Comparison of ENCODE assay signal across 13 mouse cellular contexts in genomic region chr9:55525716-55526115, GRCm38 (mm10). TPM values are rescaled to one million over a fixed set of nuclear protein-coding genes. Genes with fewer than 3 reads are reported as not detected.
A peak's percentile ranks its signal among the peaks of the same experiment; 100 is the strongest.
DNase-seq lines count a peak whose midpoint lies in the region; ATAC-seq and TF ChIP-seq lines count a peak whose summit lies in the region.
"Had no signal": no experiment of that assay in that cellular context is flagged by ENCODE, and none has a peak within 500 bp of the region (broad histone marks: within the 10 kb centered on the region; RNA-seq: fewer than 3 reads in every experiment).

No protein-coding gene starts in this region.

- 37% methylated on average over 4 of the region's 4 CpGs for WGBS in liver, embryonic 14.5 days (ENCODE audit: insufficient replicate concordance)
- 28% methylated on average over 4 of the region's 4 CpGs for WGBS in liver, embryonic 11.5 days

- H3K27me3 ChIP-seq in liver, embryonic 14.5 days (ENCODE audit: control insufficient read depth, insufficient read depth, low read length), result no peaks in the 10 kb centered on the region
- H3K27me3 ChIP-seq in liver, embryonic 11.5 days (replicated peaks; ENCODE audit: control insufficient read depth, insufficient read depth, low read length), result no peaks in the 10 kb centered on the region
- peaks cover 13% of the 10 kb centered on the region for H3K27me3 ChIP-seq in C2C12 (ENCODE audit: control insufficient read depth, insufficient read depth, insufficient read length)
- peaks cover 12% of the 10 kb centered on the region for H3K27me3 ChIP-seq in G1E (ENCODE audit: insufficient read depth, low read length)

- no peaks in the 10 kb centered on the region for H3K9me3 ChIP-seq in liver, embryonic 14.5 days (ENCODE audit: control insufficient read depth, low read length)
- H3K9me3 ChIP-seq in liver, embryonic 11.5 days (ENCODE audit: control insufficient read depth, low read length), result no peaks in the 10 kb centered on the region
- H3K9me3 ChIP-seq in G1E (replicated peaks), result no peaks in the 10 kb centered on the region
- H3K9me3 ChIP-seq: heart, embryonic 13.5 days; limb, embryonic 13.5 days had no signal

- H3K4me2 ChIP-seq in liver, embryonic 14.5 days (ENCODE audit: low read depth), result no peak overlapping the region
- H3K4me2 ChIP-seq in liver, embryonic 11.5 days, result no peak overlapping the region
- H3K4me2 ChIP-seq: heart, embryonic 13.5 days; limb, embryonic 13.5 days had no signal

- H3K9ac ChIP-seq in liver, embryonic 14.5 days (replicated peaks), result no peak overlapping the region
- H3K9ac ChIP-seq in liver, embryonic 11.5 days (ENCODE audit: low read depth, low read length), result no peak overlapping the region
- H3K9ac ChIP-seq: heart, embryonic 13.5 days; limb, embryonic 13.5 days had no signal

- no peaks in the 10 kb centered on the region for H3K79me2 ChIP-seq in C2C12 (ENCODE audit: control insufficient read depth, insufficient read depth)

- ATAC-seq in liver, embryonic 14.5 days (ENCODE audit: insufficient read depth), result no peak
- ATAC-seq in liver, embryonic 11.5 days (replicated peaks; ENCODE audit: low FRiP score), result no peak
- no peak for ATAC-seq in G1E (ENCODE audit: extremely low read depth, insufficient number of reproducible peaks, low FRiP score, poor library complexity, severe bottlenecking)
- ATAC-seq in megakaryocyte, adult 5-6 weeks (ENCODE audit: poor library complexity, severe bottlenecking), result peak; percentile 62
- ATAC-seq: forebrain, embryonic 16.5 days; midbrain, embryonic 16.5 days had no signal

- no peaks in the 10 kb centered on the region for H3K36me3 ChIP-seq in liver, embryonic 14.5 days (replicated peaks; ENCODE audit: control insufficient read depth, insufficient read depth, low read depth)
- no peaks in the 10 kb centered on the region for H3K36me3 ChIP-seq in liver, embryonic 11.5 days (ENCODE audit: control insufficient read depth, insufficient read depth, low read length)
- H3K36me3 ChIP-seq in C2C12 (ENCODE audit: control insufficient read depth, insufficient read depth) (no peaks in the 10 kb centered on the region), G1E (replicated peaks) (no peaks in the 10 kb centered on the region)
- H3K36me3 ChIP-seq: heart, embryonic 13.5 days; limb, embryonic 13.5 days had no signal

- no peak for DNase-seq in liver, embryonic 14.5 days (ENCODE audit: low read depth in 3 of 3, low spot score in 3 of 3)
- no peak for DNase-seq in liver, embryonic 11.5 days (ENCODE audit: low spot score)
- no peak for DNase-seq in G1E (ENCODE audit: low spot score)
- no peak for DNase-seq in gastrocnemius, postnatal 4 days (ENCODE audit: low spot score in 2 of 2)
- no peak for DNase-seq in adrenal gland, postnatal 4 days (ENCODE audit: low spot score in 2 of 2)
- DNase-seq: adrenal gland, adult 8-10 months had no signal

- peak; percentile 81 for TF ChIP-seq CTCF in liver, embryonic 14.5 days (IDR thresholded peaks at IDR 0.05; ENCODE audit: low read depth)
- peak; percentile 2 for TF ChIP-seq CTCF in C2C12 (IDR thresholded peaks at IDR 0.05; ENCODE audit: control insufficient read depth, insufficient read depth, insufficient read length)
- peak; percentile 68 for TF ChIP-seq CTCF in G1E (IDR thresholded peaks at IDR 0.05; ENCODE audit: low read depth, low read length)

- H3ac ChIP-seq in C2C12 (ENCODE audit: control insufficient read depth, insufficient read length, low read depth), result no peak overlapping the region

- H3K27ac ChIP-seq in liver, embryonic 14.5 days, result no peak overlapping the region
- no peak overlapping the region for H3K27ac ChIP-seq in liver, embryonic 11.5 days (ENCODE audit: low read depth, low read length)
- H3K27ac ChIP-seq: heart, embryonic 13.5 days; limb, embryonic 13.5 days had no signal

- TF ChIP-seq EP300 in liver, embryonic 14.5 days (IDR thresholded peaks at IDR 0.05; ENCODE audit: low read depth), result no peak

- no peaks in the 10 kb centered on the region for H3K79me3 ChIP-seq in C2C12 (ENCODE audit: low read depth)

- H3K4me3 ChIP-seq in liver, embryonic 14.5 days (ENCODE audit: insufficient read depth in 1 of 2, low read depth in 2 of 2, low read length in 2 of 2), result no peak overlapping the region
- no peak overlapping the region for H3K4me3 ChIP-seq in liver, embryonic 11.5 days (ENCODE audit: low read depth, low read length)
- no peak overlapping the region for H3K4me3 ChIP-seq in C2C12 (ENCODE audit: insufficient read depth, poor library complexity, severe bottlenecking)
- no peak overlapping the region for H3K4me3 ChIP-seq in G1E (ENCODE audit: low read depth, low read length)
- H3K4me3 ChIP-seq: heart, embryonic 13.5 days; limb, embryonic 13.5 days had no signal

- H3K4me1 ChIP-seq in liver, embryonic 14.5 days (replicated peaks; ENCODE audit: control insufficient read depth in 2 of 2, insufficient read depth in 2 of 2, low read length in 1 of 2), result no peaks in the 10 kb centered on the region
- H3K4me1 ChIP-seq in liver, embryonic 11.5 days (replicated peaks; ENCODE audit: control insufficient read depth, insufficient read depth, low read length), result no peaks in the 10 kb centered on the region
- H3K4me1 ChIP-seq in G1E (ENCODE audit: insufficient read depth, low read depth, low read length), result no peaks in the 10 kb centered on the region
- H3K4me1 ChIP-seq: heart, embryonic 13.5 days; limb, embryonic 13.5 days had no signal

TF ChIP-seq in C2C12, 6 proteins besides CTCF, POLR2A, EP300 and RAD21:
- no peak for TF ChIP-seq CEBPB (IDR thresholded peaks at IDR 0.05; ENCODE audit: low read depth)
- TF ChIP-seq MAX (IDR thresholded peaks at IDR 0.05), result no peak
- no peak for TF ChIP-seq MYOG (IDR thresholded peaks at IDR 0.05; ENCODE audit: control insufficient read depth, extremely low read depth, insufficient read length)
- TF ChIP-seq MYOD1 (IDR thresholded peaks at IDR 0.05; ENCODE audit: control insufficient read depth, insufficient read length, low read depth), result no peak
- TF ChIP-seq USF1 (IDR thresholded peaks at IDR 0.05; ENCODE audit: low read depth), result no peak
- TF ChIP-seq FOSL1 (IDR thresholded peaks at IDR 0.05; ENCODE audit: insufficient read depth, low read length, poor library complexity, severe bottlenecking), result no peak

RNA-seq across cellular contexts. Expression of gene Isl2, which starts 12.8 kb away (rescaled TPM):
- 0.16 and 0.19 TPM in 2 replicates for polyA plus RNA-seq in liver, embryonic 14.5 days (2012; rRNA removed)
- 0.10 TPM in 1 of 2 replicates, not detected in the other for polyA plus RNA-seq in liver, embryonic 14.5 days (2014; fragmentation: Nextera tagmentation; extraction: Ambion mirVana)
- polyA plus RNA-seq in liver, embryonic 11.5 days (2014; fragmentation: Nextera tagmentation; extraction: Ambion mirVana), result 2.1 TPM in 2 replicates
- polyA plus RNA-seq in C2C12 (2012; fragmentation: generic; extraction: Trizol) (4.8 TPM), G1E (2012) (0.03 and 0.17 TPM in 2 replicates)
- total RNA-seq in G1E (2014; fragmentation: Nextera tagmentation) (not detected in 2 replicates), G1E (2017) (not detected in 2 replicates)
- total RNA-seq in megakaryocyte, adult 5-6 weeks (2015), result not detected in 2 replicates
- total RNA-seq in megakaryocyte, adult 5-6 weeks (2017), result not detected in 2 replicates
- not detected for total RNA-seq in gastrocnemius, postnatal 4 days (2021)
- total RNA-seq in adrenal gland, postnatal 4 days (2021), result not detected
- total RNA-seq: adrenal gland, adult 8-10 months had no signal
- polyA plus RNA-seq: kidney, embryonic 14.5 days had no signal

RNA-seq across cellular contexts. Expression of gene Etfa, which starts 13.7 kb away (rescaled TPM):
- polyA plus RNA-seq in liver, embryonic 14.5 days (2012; rRNA removed), result 73.3 and 87.6 TPM in 2 replicates
- polyA plus RNA-seq in liver, embryonic 14.5 days (2014; fragmentation: Nextera tagmentation; extraction: Ambion mirVana), result 181 and 189 TPM in 2 replicates
- 195 and 217 TPM in 2 replicates for polyA plus RNA-seq in liver, embryonic 11.5 days (2014; fragmentation: Nextera tagmentation; extraction: Ambion mirVana)
- polyA plus RNA-seq in C2C12 (2012; fragmentation: generic; extraction: Trizol), result 87.7 TPM
- 49.2 and 59.6 TPM in 2 replicates for total RNA-seq in G1E (2014; fragmentation: Nextera tagmentation)
- 41.8 and 44.2 TPM in 2 replicates for total RNA-seq in G1E (2017)
- polyA plus RNA-seq in G1E (2012), result 67.9 and 77.6 TPM in 2 replicates
- total RNA-seq in megakaryocyte, adult 5-6 weeks (2015), result 101 and 115 TPM in 2 replicates
- total RNA-seq in megakaryocyte, adult 5-6 weeks (2017), result 31.5 and 37.8 TPM in 2 replicates
- total RNA-seq in gastrocnemius, postnatal 4 days (2021), result 100 to 1,000 TPM; 212 to 213 TPM
- 100 to 1,000 TPM; 408 to 465 TPM for total RNA-seq in adrenal gland, postnatal 4 days (2021)

Comparison
In these comparisons a context has a peak if more than half of its experiments do, and no peak if none do; other contexts are left out.
1. CTCF ChIP-seq: peak in every context shown above with its lines; median percentile 81 in liver, embryonic 14.5 days; 68 in G1E; 2 in C2C12.